Mouse (Mus musculus): ENCODE results near the gene Olfr214.
"Not testable (repeated sequence)": the region's sequence is repeated elsewhere in the genome, so short reads cannot be mapped to it uniquely, and the experiment has no call there.

The Olfr214 gene

GRCm38 (mm10) chr6:116553935-116554334, at the start of gene Olfr214:
Gene Olfr214 (plus strand): TSS chr6:116554235.
- DNase-seq (ENCODE audit: low read depth, low spot score), result no peak

- not testable (repeated sequence) for DNase-seq (ENCODE audit: low read depth, low spot score)
Measured at GRCm38 (mm10) chr6:116506302-116507003, 47.6 kb upstream of the Olfr214 start, which contains the start of gene Olfr212. Gene Olfr212 (plus strand): TSS chr6:116506516.

GRCm38 (mm10) chr6:116514832-116515231, 39.2 kb upstream of the Olfr214 start:
- no peak for DNase-seq (ENCODE audit: low read depth, low spot score)

- no peak for DNase-seq (ENCODE audit: low read depth, low spot score)
Measured at GRCm38 (mm10) chr6:116538156-116538555, 15.9 kb upstream of the Olfr214 start, which contains the start of gene Olfr213. Gene Olfr213 (plus strand): TSS chr6:116538456.

GRCm38 (mm10) chr6:116542500-116542899, 11.5 kb upstream of the Olfr214 start:
- DNase-seq (ENCODE audit: low read depth, low spot score), result no peak

GRCm38 (mm10) chr6:116550841-116551240, 3.2 kb upstream of the Olfr214 start, which contains the start of gene Gm5580:
Gene Gm5580 (plus strand): TSS chr6:116551141.
- DNase-seq (ENCODE audit: low read depth, low spot score), result not testable (repeated sequence)

- no peak for DNase-seq (ENCODE audit: low read depth, low spot score)
Measured at GRCm38 (mm10) chr6:116554952-116555351, 917 bp downstream of the Olfr214 start.

GRCm38 (mm10) chr6:116569834-116570233, 15.8 kb downstream of the Olfr214 start:
- peak; percentile 64 for DNase-seq (ENCODE audit: low read depth, low spot score)

GRCm38 (mm10) chr6:116584095-116584494, 30.1 kb downstream of the Olfr214 start, which contains the start of gene Olfr215:
Gene Olfr215 (minus strand): TSS chr6:116584195.
- no peak for DNase-seq (ENCODE audit: low read depth, low spot score)

GRCm38 (mm10) chr6:116600969-116601368, 46.9 kb downstream of the Olfr214 start:
- peak; percentile 25 for DNase-seq (ENCODE audit: low read depth, low spot score)

- DNase-seq (ENCODE audit: low read depth, low spot score), result no peak
Measured at GRCm38 (mm10) chr6:116607230-116607629, 53.2 kb downstream of the Olfr214 start.

Data from ES-CJ7 (cell line).